Mouse (Mus musculus): ENCODE measurements around the gene Brsk1. TPM values are rescaled to one million over a fixed set of nuclear protein-coding genes. Genes with fewer than 3 reads are reported as not detected.
A peak's percentile ranks its signal among the peaks of the same experiment; 100 is the strongest.

Brsk1 gene
- polyA plus RNA-seq, 1 experiment from 2014 or later = 2.1 TPM

GRCm38 (mm10) chr7:4670655-4671255 is 19.6 kb upstream of the Brsk1 start:
- 90% methylated on average over 8 of the region's 8 CpGs for WGBS
- no peaks in the 10 kb centered on the region for H3K27me3 ChIP-seq (ENCODE audit: control insufficient read depth, insufficient read depth, low read length)

GRCm38 (mm10) chr7:4671956-4672355 is 18.4 kb upstream of the Brsk1 start:
- Histone ChIP-seq H3K4me1 (ENCODE audit: control insufficient read depth, insufficient read depth, low read length) (no peaks in the 10 kb centered on the region), H3K27ac (replicated peaks; ENCODE audit: low read depth, low read length) (no peak overlapping the region), H3K36me3 (replicated peaks; ENCODE audit: control insufficient read depth, insufficient read depth, low read depth, low read length) (peaks cover 4% of the 10 kb centered on the region), H3K4me3 (ENCODE audit: low read depth, low read length) (no peak overlapping the region), H3K9ac (replicated peaks; ENCODE audit: low read length) (no peak overlapping the region), H3K9me3 (replicated peaks; ENCODE audit: control insufficient read depth, low read length) (no peaks in the 10 kb centered on the region), H3K4me2 (ENCODE audit: low read depth, low read length) (no peak overlapping the region), H3K27me3 (ENCODE audit: control insufficient read depth, insufficient read depth, low read length) (no peaks in the 10 kb centered on the region)
- DNase-seq (ENCODE audit: low spot score) = no peak
- ATAC-seq (replicated peaks; ENCODE audit: insufficient number of reproducible peaks, low FRiP score, low TSS enrichment, low read depth) = 0 out of 2 replicates have a peak, but pooled peaks have one; percentile 73
- WGBS = 46% methylated on average over 4 of the region's 4 CpGs

More at GRCm38 (mm10) chr7:4670655-4671255, 19.6 kb upstream of the Brsk1 start:
- Histone ChIP-seq H3K9ac (replicated peaks; ENCODE audit: low read length) (no peak overlapping the region), H3K9me3 (replicated peaks; ENCODE audit: control insufficient read depth, low read length) (no peaks in the 10 kb centered on the region), H3K4me2 (ENCODE audit: low read depth, low read length) (no peak overlapping the region), H3K4me3 (ENCODE audit: low read depth, low read length) (no peak overlapping the region), H3K36me3 (replicated peaks; ENCODE audit: control insufficient read depth, insufficient read depth, low read depth, low read length) (peaks cover 4% of the 10 kb centered on the region), H3K4me1 (ENCODE audit: control insufficient read depth, insufficient read depth, low read length) (no peaks in the 10 kb centered on the region), H3K27ac (replicated peaks; ENCODE audit: low read depth, low read length) (no peak overlapping the region)
- ATAC-seq (replicated peaks; ENCODE audit: insufficient number of reproducible peaks, low FRiP score, low TSS enrichment, low read depth) (no peak), DNase-seq (ENCODE audit: low spot score) (no peak)

- H3K4me3 ChIP-seq (ENCODE audit: low read depth, low read length) = no peak overlapping the region
- 88% methylated on average over 12 of the region's 12 CpGs for WGBS
- no peaks in the 10 kb centered on the region for H3K9me3 ChIP-seq (replicated peaks; ENCODE audit: control insufficient read depth, low read length)
- no peak for ATAC-seq (replicated peaks; ENCODE audit: insufficient number of reproducible peaks, low FRiP score, low TSS enrichment, low read depth)
- no peak overlapping the region for H3K27ac ChIP-seq (replicated peaks; ENCODE audit: low read depth, low read length)
- H3K4me1 ChIP-seq (ENCODE audit: control insufficient read depth, insufficient read depth, low read length) = no peaks in the 10 kb centered on the region
- no peaks in the 10 kb centered on the region for H3K27me3 ChIP-seq (ENCODE audit: control insufficient read depth, insufficient read depth, low read length)
- DNase-seq (ENCODE audit: low spot score) = no peak
- no peak overlapping the region for H3K9ac ChIP-seq (replicated peaks; ENCODE audit: low read length)
- peaks cover 4% of the 10 kb centered on the region for H3K36me3 ChIP-seq (replicated peaks; ENCODE audit: control insufficient read depth, insufficient read depth, low read depth, low read length)
- no peak overlapping the region for H3K4me2 ChIP-seq (ENCODE audit: low read depth, low read length)
These were observed 16.2 kb upstream of the Brsk1 start for GRCm38 (mm10) chr7:4674114-4674731.

GRCm38 (mm10) chr7:4675200-4675599 is 15.2 kb upstream of the Brsk1 start:
- H3K9ac ChIP-seq (replicated peaks; ENCODE audit: low read length) = no peak overlapping the region
- H3K36me3 ChIP-seq (replicated peaks; ENCODE audit: control insufficient read depth, insufficient read depth, low read depth, low read length) = peaks cover 4% of the 10 kb centered on the region
- no peaks in the 10 kb centered on the region for H3K4me1 ChIP-seq (ENCODE audit: control insufficient read depth, insufficient read depth, low read length)
- 84% methylated on average over 7 of the region's 7 CpGs for WGBS
- H3K4me3 ChIP-seq (ENCODE audit: low read depth, low read length) = no peak overlapping the region
- no peaks in the 10 kb centered on the region for H3K9me3 ChIP-seq (replicated peaks; ENCODE audit: control insufficient read depth, low read length)
- no peaks in the 10 kb centered on the region for H3K27me3 ChIP-seq (ENCODE audit: control insufficient read depth, insufficient read depth, low read length)
- no peak overlapping the region for H3K27ac ChIP-seq (replicated peaks; ENCODE audit: low read depth, low read length)
- H3K4me2 ChIP-seq (ENCODE audit: low read depth, low read length) = no peak overlapping the region
- no peak for ATAC-seq (replicated peaks; ENCODE audit: insufficient number of reproducible peaks, low FRiP score, low TSS enrichment, low read depth)
- no peak for DNase-seq (ENCODE audit: low spot score)

DNA sequence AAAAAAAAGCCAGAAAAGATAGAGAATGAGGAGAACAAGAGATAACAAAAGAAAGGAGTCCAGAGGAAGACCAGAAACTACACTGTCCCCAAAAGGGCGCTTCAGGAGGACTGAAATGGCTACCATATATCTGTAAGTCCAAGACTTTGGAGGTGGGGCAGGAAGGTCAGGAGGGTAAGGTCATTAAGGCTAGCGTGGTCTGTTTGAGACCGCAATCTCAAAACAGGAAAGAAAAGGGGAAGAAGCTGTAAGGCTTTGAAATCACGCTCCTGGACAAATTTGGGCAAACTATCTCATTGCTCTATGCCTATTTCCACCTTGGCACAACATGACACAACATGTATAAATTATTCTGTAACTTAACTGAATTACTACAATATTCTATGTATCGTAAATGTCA is 7.1 kb upstream of the Brsk1 start:
- H3K27ac ChIP-seq (replicated peaks; ENCODE audit: low read depth, low read length) = no peak overlapping the region
- no peaks in the 10 kb centered on the region for H3K9me3 ChIP-seq (replicated peaks; ENCODE audit: control insufficient read depth, low read length)
- H3K4me3 ChIP-seq (ENCODE audit: low read depth, low read length) = no peak overlapping the region
- H3K4me2 ChIP-seq (ENCODE audit: low read depth, low read length) = no peak overlapping the region
- H3K4me1 ChIP-seq (ENCODE audit: control insufficient read depth, insufficient read depth, low read length) = no peaks in the 10 kb centered on the region
- DNase-seq (ENCODE audit: low spot score) (no peak), ATAC-seq (replicated peaks; ENCODE audit: insufficient number of reproducible peaks, low FRiP score, low TSS enrichment, low read depth) (no peak)
- no peak overlapping the region for H3K9ac ChIP-seq (replicated peaks; ENCODE audit: low read length)
- peaks cover 3% of the 10 kb centered on the region for H3K36me3 ChIP-seq (replicated peaks; ENCODE audit: control insufficient read depth, insufficient read depth, low read depth, low read length)
- WGBS = 77% methylated on average over 5 of the region's 5 CpGs
- no peaks in the 10 kb centered on the region for H3K27me3 ChIP-seq (ENCODE audit: control insufficient read depth, insufficient read depth, low read length)

DNA sequence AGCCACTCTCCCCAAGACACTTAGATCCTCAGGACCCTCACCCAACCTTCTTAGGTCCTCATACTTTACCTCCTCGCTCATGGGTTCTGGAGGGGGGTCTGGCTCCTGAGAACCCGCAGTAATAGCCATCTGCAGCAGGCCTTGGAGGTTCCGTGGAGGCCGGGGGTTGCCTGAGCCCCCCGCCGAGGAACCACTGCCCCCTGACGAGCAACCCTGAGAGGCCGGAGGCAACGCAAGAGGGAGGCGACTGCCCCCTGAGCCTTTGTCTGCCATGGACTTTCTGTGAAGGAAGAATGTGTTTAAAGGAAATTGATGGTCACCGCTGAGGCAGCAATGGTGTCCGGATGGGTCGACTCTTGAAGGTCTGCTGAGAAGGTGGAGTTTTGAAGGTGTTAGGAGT is 6.2 kb upstream of the Brsk1 start:
- ATAC-seq (replicated peaks; ENCODE audit: insufficient number of reproducible peaks, low FRiP score, low TSS enrichment, low read depth) (no peak), DNase-seq (ENCODE audit: low spot score) (no peak)
- H3K4me3 ChIP-seq (ENCODE audit: low read depth, low read length) = peak overlapping the region; percentile 53
- H3K4me2 ChIP-seq (ENCODE audit: low read depth, low read length) = peak overlapping the region; percentile 77
- 2% methylated on average over 13 of the region's 13 CpGs for WGBS
- H3K36me3 ChIP-seq (replicated peaks; ENCODE audit: control insufficient read depth, insufficient read depth, low read depth, low read length) = peaks cover 3% of the 10 kb centered on the region
- peak overlapping the region; percentile 53 for H3K9ac ChIP-seq (replicated peaks; ENCODE audit: low read length)
- H3K27ac ChIP-seq (replicated peaks; ENCODE audit: low read depth, low read length) = no peak overlapping the region
- no peaks in the 10 kb centered on the region for H3K9me3 ChIP-seq (replicated peaks; ENCODE audit: control insufficient read depth, low read length)
- no peaks in the 10 kb centered on the region for H3K4me1 ChIP-seq (ENCODE audit: control insufficient read depth, insufficient read depth, low read length)
- no peaks in the 10 kb centered on the region for H3K27me3 ChIP-seq (ENCODE audit: control insufficient read depth, insufficient read depth, low read length)

DNA sequence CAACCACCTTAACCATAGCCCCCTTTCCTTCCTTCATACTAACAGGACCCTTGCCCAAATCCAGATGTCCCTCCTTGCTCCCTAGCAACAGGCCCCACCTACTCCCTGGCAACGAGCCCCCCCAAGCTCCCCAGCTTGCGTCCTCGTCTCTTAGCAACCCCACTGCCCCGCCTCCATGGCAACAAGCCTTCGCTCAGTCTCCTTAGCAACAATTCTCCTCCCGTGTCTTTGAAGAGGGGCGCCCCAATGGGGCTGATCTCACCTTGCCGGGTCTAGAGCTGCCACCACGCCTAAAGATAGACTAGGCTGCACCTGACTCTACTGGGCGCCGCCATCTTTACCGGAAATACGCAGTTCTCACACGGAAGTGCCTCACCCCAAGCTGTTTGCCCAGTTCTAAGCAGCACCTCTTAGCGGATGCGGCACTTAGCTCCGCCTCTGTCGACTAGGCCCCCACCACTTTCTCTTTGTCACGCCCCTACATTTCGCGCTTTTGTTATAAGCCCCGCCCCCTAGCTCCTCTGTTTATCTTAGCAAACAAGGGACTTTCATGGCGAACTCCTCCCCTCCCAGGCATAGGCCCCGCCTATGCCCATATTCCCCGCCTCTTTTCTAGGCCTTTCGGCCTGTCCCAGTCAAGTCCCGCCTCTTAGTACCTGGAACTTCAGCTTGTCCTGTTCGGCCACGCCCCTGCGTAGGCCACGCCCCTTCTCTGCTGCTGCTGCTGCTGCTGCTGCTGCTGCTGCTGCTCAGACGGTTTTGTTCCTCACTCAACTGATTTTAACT is 5.6 kb upstream of the Brsk1 start, which contains the start of gene Hspbp1:
Hspbp1 (minus strand) TSS at position 437 of the 786 bp plus-strand sequence.
- DNase-seq (ENCODE audit: low spot score) (peak; percentile 97), ATAC-seq (replicated peaks; ENCODE audit: insufficient number of reproducible peaks, low FRiP score, low TSS enrichment, low read depth) (peak; percentile 99)
- under 1% methylated on average over 32 of the region's 32 CpGs for WGBS
- H3K27me3 ChIP-seq (ENCODE audit: control insufficient read depth, insufficient read depth, low read length) = no peaks in the 10 kb centered on the region
- no peaks in the 10 kb centered on the region for H3K4me1 ChIP-seq (ENCODE audit: control insufficient read depth, insufficient read depth, low read length)
- H3K4me2 ChIP-seq (ENCODE audit: low read depth, low read length) = peak within 1 kb of the TSS; percentile 77
- H3K4me3 ChIP-seq (ENCODE audit: low read depth, low read length) = peak within 1 kb of the TSS; percentile 53
- H3K9me3 ChIP-seq (replicated peaks; ENCODE audit: control insufficient read depth, low read length) = no peaks in the 10 kb centered on the region
- H3K27ac ChIP-seq (replicated peaks; ENCODE audit: low read depth, low read length) = 0 out of 2 replicates have a peak within 1 kb of the TSS, but pooled peaks have one; percentile 38
- H3K9ac ChIP-seq (replicated peaks; ENCODE audit: low read length) = peak within 1 kb of the TSS; percentile 53
- H3K36me3 ChIP-seq (replicated peaks; ENCODE audit: control insufficient read depth, insufficient read depth, low read depth, low read length) = peaks cover 3% of the 10 kb centered on the region
